Mouse (Mus musculus) lung, embryonic 16.5 days (tissue): Measurements from ENCODE around the gene Csf2ra. TPM values are rescaled to one million over a fixed set of nuclear protein-coding genes. Genes with fewer than 3 reads are reported as not detected.
"Not testable (repeated sequence)": the region's sequence is repeated elsewhere in the genome, so short reads cannot be mapped to it uniquely, and the experiment has no call there.

ENCODE experiments used
- ATAC-seq: fragments of 200-750 bp; cut with Nextera tagmentation; 2 replicates; pipeline ENCODE4 v1.8.0; 2017; ENCODE audit warnings: low read depth, mild to moderate bottlenecking, moderate library complexity
- H3K27ac ChIP-seq: fragments of 300-500 bp; sonication (generic); 2 replicates; pipeline ENCODE4 v1.5.1; 2014; ENCODE audit warnings: mild to moderate bottlenecking, control low read depth, low read length
- H3K27me3 ChIP-seq: fragments of 300-500 bp; sonication (generic); 2 replicates; pipeline ENCODE4 v1.6.1; 2014; ENCODE audit warnings: low read depth, low read length, mixed read lengths; ENCODE audit not compliant: control insufficient read depth, insufficient read depth
- H3K36me3 ChIP-seq: fragments of 300-500 bp; sonication (generic); 2 replicates; pipeline ENCODE4 v1.6.1; 2014; ENCODE audit warnings: low read length; ENCODE audit not compliant: control insufficient read depth, insufficient read depth
- H3K4me1 ChIP-seq: fragments of 300-500 bp; sonication (generic); replicated peaks from 2 replicates; pipeline ENCODE4 v1.6.1; 2014; ENCODE audit warnings: low read length, mixed read lengths; ENCODE audit not compliant: control insufficient read depth, insufficient read depth
- H3K4me2 ChIP-seq: fragments of 300-500 bp; sonication (generic); 2 replicates; pipeline ENCODE4 v1.6.1; 2014; ENCODE audit warnings: low read depth, low read length, control low read depth
- H3K4me3 ChIP-seq: fragments of 300-500 bp; sonication (generic); 2 replicates; pipeline ENCODE4 v1.5.1; 2014; ENCODE audit warnings: mild to moderate bottlenecking, low read length, control low read depth
- H3K9ac ChIP-seq: fragments of 300-500 bp; sonication (generic); 2 replicates; pipeline ENCODE4 v1.6.1; 2014; ENCODE audit warnings: low read length, control low read depth
- H3K9me3 ChIP-seq: fragments of 300-500 bp; sonication (generic); 2 replicates; pipeline ENCODE4 v1.6.1; 2016; ENCODE audit warnings: low read length; ENCODE audit not compliant: control insufficient read depth
- WGBS: fragments of 180-500 bp; shearing (Covaris S2); extraction: QIAGEN DNeasy Blood & Tissue Kit; methylation state at CpG from one replicate; pipeline ENCODE4 v1.1.7; 2014; 5-methylcytosine and 5-hydroxymethylcytosine counted together
- polyA plus RNA-seq: library from polyadenylated mRNA; unstranded; fragments of >200 nt; fragmentation: Nextera tagmentation; extraction: Ambion mirVana; gene quantifications from 2 replicates; pipeline ENCODE4 v1.2.1, GENCODE M21; 2015

The Csf2ra gene
- polyA plus RNA-seq, 1 experiment from 2014 or later = 33.4 TPM

GRCm38 (mm10) chr19:61225526-61226400 is 2.5 kb downstream of the Csf2ra start:
- Histone ChIP-seq H3K4me3 (peak overlapping the region; percentile 63), H3K27me3 (no peaks in the 10 kb centered on the region), H3K4me2 (peak overlapping the region; percentile 75), H3K4me1 (no peaks in the 10 kb centered on the region), H3K27ac (peak overlapping the region; percentile 90), H3K9ac (peak overlapping the region; percentile 59), H3K9me3 (peaks cover 7% of the 10 kb centered on the region), H3K36me3 (no peaks in the 10 kb centered on the region)
- peak; percentile 65 for ATAC-seq
- 6% methylated on average over 60 of the region's 70 CpGs for WGBS

GRCm38 (mm10) chr19:61224678-61225525 is 3.3 kb downstream of the Csf2ra start:
- H3K4me1 ChIP-seq = no peaks in the 10 kb centered on the region
- ATAC-seq = peak; percentile 4
- peak overlapping the region; percentile 75 for H3K4me2 ChIP-seq
- peaks cover 7% of the 10 kb centered on the region for H3K9me3 ChIP-seq
- H3K36me3 ChIP-seq = no peaks in the 10 kb centered on the region
- 0 out of 2 replicates have a peak overlapping the region, but pooled peaks have one; percentile 26 for H3K9ac ChIP-seq
- 35% methylated on average over 49 of the region's 53 CpGs for WGBS
- peak overlapping the region; percentile 63 for H3K4me3 ChIP-seq
- H3K27ac ChIP-seq = no peak overlapping the region
- no peaks in the 10 kb centered on the region for H3K27me3 ChIP-seq

- no peak overlapping the region for H3K9ac ChIP-seq
- peaks cover 7% of the 10 kb centered on the region for H3K9me3 ChIP-seq
- H3K36me3 ChIP-seq = no peaks in the 10 kb centered on the region
- no peak overlapping the region for H3K4me2 ChIP-seq
- no peak for ATAC-seq
- H3K27me3 ChIP-seq = no peaks in the 10 kb centered on the region
- no peak overlapping the region for H3K4me3 ChIP-seq
- H3K27ac ChIP-seq = no peak overlapping the region
- WGBS = 86% methylated on average over 6 of the region's 6 CpGs
- H3K4me1 ChIP-seq = no peaks in the 10 kb centered on the region
These were observed 4.4 kb downstream of the Csf2ra start for GRCm38 (mm10) chr19:61223706-61224328.

- not testable (repeated sequence) for H3K27ac ChIP-seq, H3K27me3 ChIP-seq, H3K4me3 ChIP-seq, ATAC-seq, H3K9me3 ChIP-seq, H3K4me1 ChIP-seq, H3K9ac ChIP-seq, H3K4me2 ChIP-seq, H3K36me3 ChIP-seq
- WGBS = 74% methylated on average over 6 of the region's 6 CpGs
These were observed 20.7 kb downstream of the Csf2ra start for GRCm38 (mm10) chr19:61207506-61207905.

GRCm38 (mm10) chr19:61199836-61200235 is 28.4 kb downstream of the Csf2ra start:
- Histone ChIP-seq H3K4me3 (no peak overlapping the region), H3K27me3 (no peaks in the 10 kb centered on the region), H3K4me1 (no peaks in the 10 kb centered on the region), H3K9ac (no peak overlapping the region), H3K27ac (no peak overlapping the region), H3K4me2 (no peak overlapping the region), H3K36me3 (no peaks in the 10 kb centered on the region), H3K9me3 (no peaks in the 10 kb centered on the region)
- no peak for ATAC-seq
- 17% methylated on average over 10 of the region's 10 CpGs for WGBS

- 13% methylated on average over 13 of the region's 13 CpGs for WGBS
- Histone ChIP-seq H3K4me3 (no peak overlapping the region), H3K4me2 (no peak overlapping the region), H3K36me3 (no peaks in the 10 kb centered on the region), H3K4me1 (no peaks in the 10 kb centered on the region), H3K27ac (no peak overlapping the region), H3K9ac (no peak overlapping the region), H3K9me3 (no peaks in the 10 kb centered on the region), H3K27me3 (no peaks in the 10 kb centered on the region)
- no peak for ATAC-seq
These were observed 28.9 kb downstream of the Csf2ra start for GRCm38 (mm10) chr19:61199316-61199715.

GRCm38 (mm10) chr19:61183590-61183989 is 44.6 kb downstream of the Csf2ra start, which contains the start of gene Gm6020:
Gene Gm6020 (plus strand): TSS chr19:61183890.
- not testable (repeated sequence) for H3K4me3 ChIP-seq, H3K9me3 ChIP-seq, H3K27ac ChIP-seq, H3K9ac ChIP-seq, H3K36me3 ChIP-seq, H3K4me1 ChIP-seq, ATAC-seq, H3K4me2 ChIP-seq, H3K27me3 ChIP-seq
- WGBS = 75% methylated on average over 2 of the region's 2 CpGs

- H3K9ac ChIP-seq = peak within 1 kb of the TSS; percentile 61
- peak within 1 kb of the TSS; percentile 53 for H3K4me2 ChIP-seq
- no peaks in the 10 kb centered on the region for H3K4me1 ChIP-seq
- 18% methylated on average over 39 of the region's 39 CpGs for WGBS
- H3K27me3 ChIP-seq = no peaks in the 10 kb centered on the region
- no peak within 1 kb of the TSS for H3K27ac ChIP-seq
- H3K9me3 ChIP-seq = 0 out of 2 replicates have a peak, but pooled peaks cover under 1% of the 10 kb centered on the region
- no peak; the same call in 1 of the 2 replicates for ATAC-seq
- peak within 1 kb of the TSS; percentile 43 for H3K4me3 ChIP-seq
- no peaks in the 10 kb centered on the region for H3K36me3 ChIP-seq
These were observed 52.4 kb downstream of the Csf2ra start, which contains the start of gene Gm7102 for GRCm38 (mm10) chr19:61175756-61176324. Gene Gm7102 (minus strand): TSS chr19:61176309.
